Mouse (Mus musculus) frontal cortex, adult 2 months (tissue): ENCODE measurements around the gene Traf6. TPM values are rescaled to one million over a fixed set of nuclear protein-coding genes. Genes with fewer than 3 reads are reported as not detected.

Experiments
- DNase-seq, 2 experiments: peaks; one replicate each; pipeline ENCODE4 v3.0.0; 2022; ENCODE audit warnings: low spot score in 1 of 2; ENCODE audit errors: extremely low spot score in 1 of 2
- polyA plus RNA-seq: library from polyadenylated mRNA; depleted of rRNA; stranded (reverse); fragments of >200 nt; gene quantifications from 2 replicates; pipeline ENCODE4 v1.2.3, GENCODE M21; 2012; rRNA removed

Traf6 gene
- polyA plus RNA-seq, 1 experiment, result 9.3 TPM

- DNase-seq, result no peak
These were observed 68.3 kb downstream of the Traf6 start for GRCm38 (mm10) chr2:101746537-101746936.

Other genes starting within 250 kb of the Traf6 start
- gene Rag2, start 53.7 kb upstream of the Traf6 start, polyA plus RNA-seq, result not detected in 2 replicates
- 0.04 and 0.06 TPM in 2 replicates for gene Rag1, start 28.9 kb upstream of the Traf6 start, polyA plus RNA-seq
- gene B230118H07Rik, start 28.9 kb upstream of the Traf6 start, polyA plus RNA-seq, result 35.1 and 40.5 TPM in 2 replicates
- 12.0 and 12.5 TPM in 2 replicates for gene Prr5l, start 204.6 kb downstream of the Traf6 start, polyA plus RNA-seq
- 88.4 and 94.8 TPM in 2 replicates for gene Commd9, start 207.8 kb downstream of the Traf6 start, polyA plus RNA-seq